Mouse (Mus musculus) kidney, postnatal 14 days (tissue): Measurements from ENCODE around the gene Trim31.
"Not testable (repeated sequence)": the region's sequence is repeated elsewhere in the genome, so short reads cannot be mapped to it uniquely, and the experiment has no call there.

Experiments used
- DNase-seq: peaks from one replicate; pipeline ENCODE4 v3.0.0; 2022; ENCODE audit warnings: mixed read lengths

The Trim31 gene

GRCm38 (mm10) chr17:36897552-36898205 is at the start of gene Trim31:
TSS of gene Trim31 (plus strand) at chr17:36898118.
- no peak for DNase-seq

- DNase-seq = no peak
These were observed 49.0 kb upstream of the Trim31 start for GRCm38 (mm10) chr17:36848911-36849310.

- no peak for DNase-seq
These were observed 47.9 kb upstream of the Trim31 start for GRCm38 (mm10) chr17:36849992-36850391.

- peak; percentile 25 for DNase-seq
These were observed 46.7 kb upstream of the Trim31 start for GRCm38 (mm10) chr17:36851200-36851599.

GRCm38 (mm10) chr17:36851627-36852026 is 46.3 kb upstream of the Trim31 start:
- no peak for DNase-seq

- no peak for DNase-seq
These were observed 42.4 kb upstream of the Trim31 start for GRCm38 (mm10) chr17:36855484-36855883.

GRCm38 (mm10) chr17:36856236-36856635 is 41.7 kb upstream of the Trim31 start:
- DNase-seq = no peak

- no peak for DNase-seq
These were observed 39.7 kb upstream of the Trim31 start for GRCm38 (mm10) chr17:36858181-36858580.

- DNase-seq = no peak
These were observed 36.2 kb upstream of the Trim31 start for GRCm38 (mm10) chr17:36861680-36862079.

GRCm38 (mm10) chr17:36866719-36867527 is 31.0 kb upstream of the Trim31 start, which contains the start of gene Trim15:
TSS of gene Trim15 (minus strand) at chr17:36867210.
- DNase-seq = peak; percentile 25

- DNase-seq = no peak
These were observed 29.1 kb upstream of the Trim31 start for GRCm38 (mm10) chr17:36868836-36869235.

GRCm38 (mm10) chr17:36869284-36869954 is 28.5 kb upstream of the Trim31 start, which contains the start of gene Trim10:
TSS of gene Trim10 (plus strand) at chr17:36869574.
- no peak for DNase-seq

GRCm38 (mm10) chr17:36869955-36870810 is 27.7 kb upstream of the Trim31 start:
- peak; percentile 31 for DNase-seq

GRCm38 (mm10) chr17:36874636-36875035 is 23.3 kb upstream of the Trim31 start:
- no peak for DNase-seq

GRCm38 (mm10) chr17:36883350-36883749 is 14.6 kb upstream of the Trim31 start:
- no peak for DNase-seq

- DNase-seq = no peak
These were observed 12.7 kb upstream of the Trim31 start for GRCm38 (mm10) chr17:36885132-36885790.

- DNase-seq = no peak
These were observed 7.6 kb upstream of the Trim31 start, which contains the start of gene Trim40 for GRCm38 (mm10) chr17:36890073-36890903. TSS of gene Trim40 (minus strand) at chr17:36890123.

GRCm38 (mm10) chr17:36891496-36891895 is 6.4 kb upstream of the Trim31 start:
- not testable (repeated sequence) for DNase-seq

GRCm38 (mm10) chr17:36892362-36892761 is 5.6 kb upstream of the Trim31 start:
- DNase-seq = peak; percentile 34

- no peak for DNase-seq
These were observed 4.5 kb upstream of the Trim31 start for GRCm38 (mm10) chr17:36893387-36893786.

GRCm38 (mm10) chr17:36896583-36896982 is 1.3 kb upstream of the Trim31 start:
- peak; percentile 54 for DNase-seq
